Mouse (Mus musculus) cerebral cortex, adult 2 months (tissue): ENCODE data around the gene Gnmt.

ENCODE experiments used
- WGBS: fragments of 180-500 bp; shearing (Covaris S2); methylation state at CpG from one replicate; pipeline ENCODE4 v1.1.7; 2018; 5-methylcytosine and 5-hydroxymethylcytosine counted together

Gene Gnmt

DNA sequence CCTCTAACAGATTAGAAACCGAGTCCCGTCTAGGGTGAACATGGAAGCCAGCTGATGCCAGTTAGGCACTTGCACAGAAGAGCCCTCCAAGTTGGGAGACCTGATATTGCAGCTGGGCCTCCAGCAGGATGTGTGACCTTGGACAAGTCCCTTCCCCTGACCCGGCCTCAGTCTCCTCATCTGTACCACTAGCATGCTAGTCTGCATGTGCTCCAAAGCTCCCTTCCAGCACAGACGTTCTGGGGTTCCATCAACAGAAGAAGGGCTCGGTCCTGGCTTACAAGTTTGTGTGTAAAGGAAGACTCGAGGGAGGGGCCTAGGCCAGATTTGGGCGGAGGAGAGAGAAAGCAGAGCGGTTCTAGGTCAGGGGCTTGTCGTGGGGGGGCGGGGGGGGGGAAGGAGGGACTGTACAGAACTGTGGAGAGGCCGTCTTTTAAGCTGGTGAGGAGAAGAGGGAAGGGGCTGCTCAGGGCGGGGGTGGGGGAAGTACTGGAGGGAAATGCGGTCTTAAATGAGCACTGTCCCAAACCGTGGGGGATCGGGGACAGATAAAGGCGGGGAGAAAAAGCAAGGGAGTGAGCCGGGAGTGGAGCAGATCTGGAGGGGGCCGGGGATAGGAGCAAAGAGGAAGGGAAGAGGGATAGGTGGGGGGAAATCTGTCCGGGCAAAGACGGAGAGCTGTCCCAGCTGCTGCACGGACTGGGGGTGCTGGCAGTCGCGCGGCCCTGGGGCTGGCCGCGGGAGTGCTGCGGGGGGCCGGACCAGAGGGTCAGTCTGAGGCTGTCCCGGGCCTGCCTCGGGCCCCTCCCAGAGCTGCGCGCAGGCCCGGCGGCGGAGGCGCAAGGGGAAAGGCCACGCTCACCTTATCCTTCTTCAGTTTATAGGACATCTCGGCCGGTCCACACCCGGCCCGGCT is 24.7 kb downstream of the Gnmt start:
- WGBS, result 4% methylated on average over 41 of the region's 41 CpGs

DNA sequence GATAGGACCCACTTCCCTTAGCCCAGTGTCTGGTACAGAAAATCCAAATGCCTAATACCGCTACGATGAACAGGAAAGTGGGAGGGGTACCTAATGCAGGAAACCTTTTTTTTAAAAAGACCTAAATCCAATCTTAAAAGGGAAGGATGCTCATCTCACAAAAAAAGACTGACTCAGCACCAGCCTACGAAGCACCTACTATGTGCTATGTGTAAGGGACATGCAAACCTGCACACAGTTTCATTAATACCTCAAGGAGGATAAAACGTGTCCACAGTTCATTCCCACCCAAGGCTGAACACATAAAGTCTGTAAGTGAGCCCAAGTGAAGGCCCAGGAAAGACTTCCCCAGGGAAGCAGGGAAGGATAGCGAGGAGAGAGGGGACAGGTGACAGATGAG is 26.5 kb downstream of the Gnmt start:
- WGBS, result 79% methylated on average over 5 of the region's 5 CpGs

DNA sequence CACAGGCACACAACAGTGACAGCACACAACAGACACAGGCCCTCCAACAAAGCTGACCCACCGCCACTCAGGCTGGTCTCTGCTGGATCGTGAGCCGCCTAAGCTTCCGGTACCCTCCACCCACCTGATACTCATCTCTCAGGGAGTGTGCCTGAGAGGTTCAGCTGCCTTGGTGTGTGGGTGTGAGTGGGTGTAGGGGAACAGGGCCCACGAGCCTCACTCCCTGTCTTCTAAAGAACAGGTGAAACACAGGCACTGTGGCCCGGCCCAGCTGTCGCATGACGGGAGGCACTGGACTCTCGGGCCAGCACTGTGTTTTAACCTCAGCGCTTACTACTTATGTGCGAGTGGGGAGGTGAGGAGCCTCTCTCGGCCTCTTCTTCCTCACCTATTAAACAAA is 26.9 kb downstream of the Gnmt start:
- WGBS, result 59% methylated on average over 12 of the region's 12 CpGs

DNA sequence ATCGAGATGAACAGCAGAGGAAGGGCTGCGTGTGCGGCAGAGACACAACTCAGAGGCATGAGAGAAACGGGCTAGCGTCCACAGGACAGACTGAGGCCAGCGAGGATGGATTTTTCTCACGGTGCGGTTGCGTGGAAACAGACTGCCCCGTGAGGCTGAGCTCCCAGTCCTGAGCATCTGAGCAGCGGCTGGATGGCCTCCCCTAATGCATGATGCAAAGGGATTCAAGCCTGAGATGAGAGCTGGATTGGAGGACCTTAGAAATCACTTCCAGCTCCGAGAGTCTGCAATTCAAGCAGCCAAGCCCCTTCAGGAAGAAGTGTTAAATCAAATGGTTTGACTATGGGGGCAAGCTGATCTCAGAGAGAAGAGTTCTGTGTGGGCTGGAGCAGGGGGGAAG is 27.5 kb downstream of the Gnmt start:
- 41% methylated on average over 12 of the region's 12 CpGs for WGBS

DNA sequence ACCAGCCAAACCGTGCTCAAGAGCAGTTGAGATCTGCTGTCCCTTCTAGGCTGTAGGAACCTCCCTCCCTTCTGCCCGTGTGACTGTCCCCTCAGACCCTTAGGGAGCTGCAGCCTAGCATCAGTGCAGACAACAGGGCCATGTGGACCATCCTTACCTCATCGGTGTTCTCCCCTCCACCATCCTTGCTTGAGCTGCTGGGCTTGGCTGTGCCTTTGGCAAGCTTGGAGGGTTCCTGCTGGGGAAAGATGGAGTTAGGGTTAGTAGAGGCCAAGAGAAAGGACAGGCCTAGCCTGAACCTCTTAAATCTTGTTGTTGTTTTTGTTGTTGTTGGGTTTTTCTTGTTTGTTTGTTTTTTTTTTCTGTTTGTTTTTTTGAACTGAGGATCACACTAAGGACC is 29.1 kb downstream of the Gnmt start:
- 87% methylated on average over 3 of the region's 3 CpGs for WGBS

DNA sequence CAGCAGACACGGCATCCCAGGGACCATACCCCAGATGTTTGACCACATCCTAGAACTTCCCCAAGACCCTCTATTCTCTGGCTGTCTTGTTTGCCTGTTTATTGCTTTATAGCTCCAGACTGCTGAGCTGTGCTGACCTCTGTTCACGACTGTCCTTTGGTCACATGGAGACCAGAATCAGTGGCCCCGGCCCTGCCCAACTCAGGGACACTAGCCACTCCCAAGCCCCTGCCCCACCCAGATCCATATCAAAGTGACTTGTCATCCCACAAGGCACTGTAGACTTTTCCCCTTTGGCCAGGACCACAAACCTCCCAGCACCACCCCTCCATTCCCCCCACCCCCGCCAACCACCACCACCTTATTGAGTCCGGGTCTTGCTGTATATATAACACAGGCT is 29.7 kb downstream of the Gnmt start:
- 84% methylated on average over 5 of the region's 5 CpGs for WGBS

DNA sequence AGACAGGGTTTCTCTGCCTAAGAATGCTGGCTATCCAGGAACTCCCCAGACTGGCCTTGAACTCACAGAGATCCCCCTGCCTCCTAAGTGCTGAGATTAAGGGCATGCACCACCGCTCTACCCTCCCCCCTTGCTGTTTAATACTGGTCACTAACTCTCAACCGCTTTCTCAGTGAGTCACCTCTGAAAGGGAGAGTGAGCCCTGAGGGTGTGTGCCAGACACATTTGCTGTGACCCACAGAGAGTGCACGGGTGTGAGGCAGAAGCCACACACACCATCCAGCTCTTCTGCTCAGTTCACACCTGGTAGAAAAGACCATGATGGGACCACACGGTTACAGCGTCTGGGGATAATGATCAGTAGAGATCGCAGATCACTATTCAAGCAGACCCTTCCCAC is 30.5 kb downstream of the Gnmt start:
- 92% methylated on average over 6 of the region's 6 CpGs for WGBS

DNA sequence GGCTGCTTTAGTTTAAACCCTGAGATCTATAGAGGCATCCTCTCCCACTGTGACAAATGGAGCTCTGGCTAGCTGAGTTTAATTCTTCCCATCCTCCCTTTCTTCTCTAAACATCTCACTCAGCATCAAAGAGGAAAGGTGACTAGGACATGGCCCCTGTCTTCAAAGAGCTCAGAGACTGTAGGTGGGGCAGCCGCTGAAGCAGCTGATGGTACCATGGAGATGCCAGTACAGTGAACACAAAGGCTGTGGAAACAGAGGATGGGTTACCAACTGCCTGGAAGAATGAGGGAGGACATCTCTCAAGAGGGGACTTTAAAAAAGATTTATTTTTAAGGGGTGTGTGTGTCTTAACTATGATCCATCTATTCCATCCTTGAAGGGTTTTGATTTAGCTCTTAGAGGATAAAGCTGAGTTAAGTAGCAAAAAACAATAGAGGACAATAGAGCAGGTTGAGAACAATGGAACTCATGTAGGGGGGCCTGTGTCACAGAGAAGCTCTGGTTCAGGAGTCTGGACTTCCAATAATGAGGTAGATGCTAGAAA is 34.4 kb downstream of the Gnmt start:
- 79% methylated on average over 1 of the region's 1 CpGs for WGBS

DNA sequence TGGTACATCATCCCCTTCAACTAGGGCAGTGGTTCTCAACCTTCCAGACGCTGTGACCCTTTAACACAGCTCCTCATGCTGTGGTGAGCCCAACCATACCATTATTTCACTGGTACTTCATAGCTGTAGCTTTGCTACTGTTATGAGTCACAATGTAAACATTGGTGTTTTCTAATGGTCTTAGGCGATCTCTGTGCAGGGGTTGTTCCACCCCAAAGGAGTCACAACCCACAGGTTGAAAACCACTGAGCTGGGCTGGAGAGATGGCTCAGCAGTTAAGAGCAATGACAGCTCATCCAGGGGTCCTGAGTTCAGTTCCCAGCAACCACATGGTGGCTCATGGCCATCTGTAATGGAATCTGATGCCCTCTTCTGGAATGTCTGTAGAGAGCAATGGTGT is 37.6 kb downstream of the Gnmt start:
- 97% methylated on average over 2 of the region's 2 CpGs for WGBS

DNA sequence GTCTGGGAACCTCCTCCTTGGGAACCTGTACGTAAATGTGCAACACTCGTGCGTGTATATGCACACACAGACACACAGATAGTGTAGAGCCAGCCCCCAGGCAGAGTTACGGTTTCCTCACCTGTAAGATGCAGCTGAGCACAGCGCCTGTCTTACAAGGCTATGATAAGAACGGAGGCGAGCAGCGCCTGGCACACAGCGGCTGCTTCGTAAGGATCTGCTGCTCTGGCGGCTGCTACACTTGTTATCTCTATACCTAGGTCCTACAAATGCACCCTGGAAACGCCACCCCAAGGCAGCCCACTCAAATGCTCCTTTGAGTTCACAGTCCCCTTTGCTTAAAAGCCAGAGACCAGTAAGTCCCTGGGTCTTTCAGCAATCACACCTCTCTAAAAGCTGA is 38.3 kb downstream of the Gnmt start:
- WGBS, result 90% methylated on average over 12 of the region's 12 CpGs

DNA sequence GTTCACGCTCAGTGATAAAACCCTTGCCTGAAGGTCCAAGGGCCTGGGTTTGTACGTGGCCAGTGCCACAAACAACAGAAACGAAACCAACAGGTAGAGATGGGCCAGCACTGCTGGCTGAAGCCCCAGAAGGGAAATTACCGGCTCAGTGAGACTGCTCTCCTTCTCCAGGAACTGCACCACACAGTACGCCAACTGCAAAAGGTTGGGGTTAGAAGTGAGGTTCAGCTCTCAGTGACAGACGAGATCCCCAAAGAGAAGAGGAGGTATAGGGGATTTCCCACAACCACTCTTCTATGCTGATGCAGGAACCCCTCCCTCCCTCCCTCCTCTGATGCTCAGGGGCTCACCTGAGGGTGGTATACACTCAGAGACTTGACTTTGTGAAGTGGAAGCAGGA is 43.1 kb downstream of the Gnmt start:
- 88% methylated on average over 6 of the region's 6 CpGs for whole genome bisulfite sequencing

DNA sequence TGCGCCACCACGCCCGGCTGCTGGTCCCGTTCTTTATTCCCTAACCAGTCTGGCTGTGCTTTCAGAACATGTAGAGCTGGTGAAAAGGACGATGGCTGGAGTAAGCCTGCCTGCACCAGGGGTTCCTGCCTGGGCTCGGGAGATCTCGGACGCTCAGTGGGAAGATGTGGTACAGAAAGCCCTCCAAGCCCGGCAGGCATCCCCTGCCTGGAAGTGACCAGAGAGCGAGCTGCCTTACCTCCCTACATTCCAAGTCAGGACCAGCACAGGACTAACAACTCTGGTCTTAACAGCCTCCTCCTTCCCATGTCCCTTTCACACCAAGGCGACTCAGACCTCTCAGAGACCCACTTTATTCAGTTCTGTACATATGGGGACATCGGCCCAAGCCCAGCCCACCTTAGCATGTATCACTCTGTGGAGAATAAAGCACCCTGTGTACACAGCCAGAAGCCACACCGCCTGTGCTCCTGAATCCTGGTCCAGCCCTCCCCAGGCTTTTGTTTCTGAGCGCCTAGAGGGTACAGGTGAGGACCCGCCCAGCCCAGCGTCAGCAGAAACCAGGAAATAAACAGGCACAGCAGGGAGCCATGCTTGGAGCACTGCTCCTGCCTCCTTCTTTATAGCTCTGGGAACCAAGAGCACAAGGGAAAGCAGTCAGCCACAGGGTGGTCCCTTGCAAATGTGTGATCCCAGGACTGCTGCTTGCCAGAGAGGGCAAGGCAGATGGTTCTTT is 46.1 kb downstream of the Gnmt start:
- WGBS, result 78% methylated on average over 16 of the region's 16 CpGs

DNA sequence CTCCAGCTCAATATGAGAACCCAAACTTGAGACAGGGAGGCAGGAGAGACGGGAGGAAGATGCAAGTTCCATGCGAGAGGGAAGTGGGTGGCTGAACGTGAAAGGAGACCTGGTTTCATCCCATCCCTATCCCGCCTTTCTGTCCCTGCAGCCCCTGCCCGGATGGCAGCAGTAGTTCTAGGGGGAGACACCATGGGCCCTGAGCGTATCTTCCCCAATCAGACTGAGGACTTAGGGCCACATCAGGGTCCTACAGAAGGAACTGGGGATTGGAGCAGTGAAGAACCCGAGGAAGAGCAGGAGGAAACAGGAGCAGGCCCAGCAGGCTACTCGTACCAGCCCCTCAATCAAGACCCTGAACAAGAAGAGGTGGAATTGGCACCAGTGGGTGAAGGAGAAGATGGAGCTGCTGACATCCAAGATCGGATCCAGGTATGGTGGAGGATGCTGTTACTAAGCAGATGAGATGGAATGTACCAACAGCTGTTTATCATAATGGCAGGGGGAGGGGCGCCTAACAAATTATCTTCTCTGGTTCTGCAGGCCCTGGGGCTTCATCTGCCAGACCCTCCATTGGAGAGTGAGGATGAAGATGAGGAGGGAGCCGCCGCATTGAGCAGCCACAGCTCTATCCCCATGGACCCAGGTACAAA is 47.4 kb downstream of the Gnmt start:
- 25% methylated on average over 12 of the region's 12 CpGs for WGBS

DNA sequence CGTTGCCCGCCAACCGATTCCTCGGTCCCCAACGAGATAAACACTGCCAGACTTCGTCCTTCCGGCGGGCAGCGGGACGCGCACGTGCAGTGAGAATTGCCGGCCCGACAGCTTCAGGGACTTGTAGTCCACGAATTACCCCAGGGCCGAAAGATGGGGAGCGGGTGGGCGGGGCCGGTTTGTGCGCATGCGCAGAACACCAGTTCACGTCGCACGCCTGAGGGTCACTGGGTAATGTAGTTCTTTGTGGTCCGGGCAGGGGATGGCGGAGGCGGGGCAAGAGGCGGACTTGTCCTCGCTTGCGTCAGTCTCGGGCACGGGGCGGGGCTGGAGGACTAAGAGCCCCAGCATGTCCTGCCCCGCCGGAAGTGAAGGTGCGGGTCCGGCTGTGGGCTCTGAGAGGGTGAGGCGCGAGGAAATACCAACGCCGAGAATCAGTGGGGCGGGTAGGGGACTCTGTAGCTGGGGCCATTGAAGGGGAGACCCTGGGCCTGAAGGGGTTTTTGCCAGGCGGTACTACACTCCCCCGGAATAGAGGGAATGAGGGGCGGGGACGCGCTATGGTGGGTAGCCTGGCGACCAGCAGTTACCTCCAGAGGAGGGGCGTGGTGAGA is 48.1 kb downstream of the Gnmt start, which contains the start of gene Klhdc3:
Klhdc3 (minus strand) TSS at position 155 of the 614 bp plus-strand sequence.
- under 1% methylated on average over 49 of the region's 49 CpGs for WGBS

DNA sequence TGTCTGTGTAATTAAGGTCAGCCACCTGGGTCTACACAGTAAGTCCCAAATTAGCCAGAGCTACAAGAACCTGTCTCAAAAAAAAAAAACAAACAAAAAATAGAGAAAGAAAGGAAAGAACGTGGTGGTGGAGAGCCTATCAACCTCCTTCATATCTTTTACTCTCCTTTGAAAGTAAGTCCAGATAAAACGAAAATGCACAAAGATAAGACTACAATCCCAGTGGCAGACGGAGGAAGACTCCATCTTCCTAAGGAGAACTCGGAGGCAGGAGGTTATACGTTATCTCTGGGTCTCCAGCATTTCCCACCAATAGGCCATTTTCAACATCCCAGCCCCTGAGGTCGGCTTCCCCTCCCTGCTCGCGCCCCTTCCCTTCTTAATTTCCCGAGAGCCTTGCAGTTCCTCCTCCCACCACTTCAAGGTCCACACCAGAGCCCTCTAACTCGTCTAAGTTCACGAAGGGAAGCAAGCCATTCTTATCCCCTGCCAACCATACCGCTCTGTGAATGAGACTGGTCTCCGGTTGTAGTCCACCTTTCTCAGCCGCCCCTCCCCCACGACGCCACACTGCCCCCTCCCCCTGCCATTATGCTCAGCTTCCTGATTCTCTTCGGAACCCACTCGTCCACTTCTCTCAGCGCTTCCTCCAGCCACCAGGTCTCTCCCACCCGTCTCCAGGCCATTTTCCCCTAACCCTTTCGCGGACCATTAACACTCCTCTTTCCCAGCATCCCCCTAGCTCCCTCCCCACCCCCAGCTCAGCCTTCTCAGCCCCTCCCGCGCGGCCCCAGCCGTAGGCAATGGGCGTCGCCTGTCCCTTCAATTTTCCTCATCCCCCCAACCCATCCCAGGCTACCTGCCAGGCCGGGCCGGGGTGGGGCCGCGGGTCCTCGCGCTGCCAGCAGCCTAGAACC is 48.9 kb downstream of the Gnmt start:
- WGBS, result under 1% methylated on average over 34 of the region's 34 CpGs

DNA sequence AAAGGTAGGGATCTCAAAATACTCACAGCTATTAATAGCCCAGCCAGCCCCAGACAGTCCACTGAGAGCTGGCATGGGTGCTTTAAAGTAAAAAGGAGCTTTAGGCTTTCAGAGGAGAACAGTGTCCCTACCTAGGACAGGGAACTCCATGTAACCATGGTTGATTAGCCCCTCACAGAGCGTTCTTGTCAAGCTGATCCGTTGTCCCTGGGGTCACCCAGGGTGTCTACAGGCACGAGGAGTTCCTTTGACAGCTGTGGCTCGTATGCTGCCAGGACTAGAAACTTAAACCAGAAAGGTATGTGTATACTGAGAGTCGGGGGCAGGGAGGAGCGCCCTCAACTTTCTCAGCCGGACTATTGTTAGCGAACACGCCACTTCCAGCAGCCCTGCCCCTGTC is 50.1 kb downstream of the Gnmt start:
- 51% methylated on average over 9 of the region's 9 CpGs for WGBS

DNA sequence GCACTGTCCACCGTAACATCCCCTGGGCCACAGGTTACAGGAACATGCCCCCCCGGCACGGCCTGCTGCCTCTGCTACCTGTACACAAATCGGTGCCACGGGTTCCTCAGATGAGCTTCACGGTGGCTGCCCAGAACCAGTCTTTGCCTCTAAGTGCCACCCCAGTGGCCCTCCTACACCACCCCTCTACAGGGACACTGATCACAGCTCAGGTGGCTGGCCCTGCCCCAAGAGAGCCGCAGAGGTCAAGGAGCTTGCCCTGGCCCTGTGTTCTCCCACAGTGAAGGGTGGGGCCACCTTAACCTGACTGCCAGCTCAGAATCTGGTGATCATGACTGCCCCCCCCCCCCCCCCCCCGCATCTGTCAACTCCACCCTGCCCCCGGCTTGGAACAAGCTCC is 50.6 kb downstream of the Gnmt start, which contains the start of gene Mea1:
Mea1 (plus strand) TSS at position 378 of the 400 bp plus-strand sequence.
- 79% methylated on average over 9 of the region's 9 CpGs for WGBS
